Mouse (Mus musculus) midbrain, embryonic 13.5 days (tissue): ENCODE data around the gene Mroh2a. TPM values are rescaled to one million over a fixed set of nuclear protein-coding genes. Genes with fewer than 3 reads are reported as not detected.

Source experiments
- ATAC-seq: fragments of 200-750 bp; cut with Nextera tagmentation; 2 replicates; pipeline ENCODE4 v1.8.0; 2017; ENCODE audit warnings: mild to moderate bottlenecking, moderate TSS enrichment, moderate library complexity
- H3K27ac ChIP-seq: fragments of 300-500 bp; sonication (generic); 2 replicates; pipeline ENCODE4 v1.5.1; 2015; ENCODE audit warnings: inconsistent platforms, mild to moderate bottlenecking, moderate library complexity
- H3K27me3 ChIP-seq: fragments of 300-500 bp; sonication (generic); 2 replicates; pipeline ENCODE4 v1.6.1; 2015; ENCODE audit warnings: mild to moderate bottlenecking, inconsistent platforms
- H3K36me3 ChIP-seq: fragments of 300-500 bp; sonication (generic); 2 replicates; pipeline ENCODE4 v1.6.1; 2015; ENCODE audit warnings: mild to moderate bottlenecking, inconsistent platforms
- H3K4me1 ChIP-seq: fragments of 300-500 bp; sonication (generic); replicated peaks from 2 replicates; pipeline ENCODE4 v1.6.1; 2015; ENCODE audit warnings: inconsistent platforms
- H3K4me2 ChIP-seq: fragments of 300-500 bp; sonication (generic); replicated peaks from 2 replicates; pipeline ENCODE4 v1.6.1; 2015; ENCODE audit warnings: moderate library complexity, mild to moderate bottlenecking, inconsistent platforms
- H3K4me3 ChIP-seq: fragments of 300-500 bp; sonication (generic); replicated peaks from 2 replicates; pipeline ENCODE4 v1.5.1; 2015; ENCODE audit warnings: mild to moderate bottlenecking, inconsistent platforms
- H3K9ac ChIP-seq: fragments of 300-500 bp; sonication (generic); replicated peaks from 2 replicates; pipeline ENCODE4 v1.6.1; 2015; ENCODE audit warnings: mild to moderate bottlenecking, inconsistent platforms
- H3K9me3 ChIP-seq: fragments of 300-500 bp; sonication (generic); 2 replicates; pipeline ENCODE4 v1.6.1; 2016; ENCODE audit warnings: mild to moderate bottlenecking, inconsistent platforms
- WGBS: fragments of 180-500 bp; shearing (Covaris S2); methylation state at CpG from one replicate; pipeline ENCODE4 v1.1.7; 2015; 5-methylcytosine and 5-hydroxymethylcytosine counted together
- polyA plus RNA-seq: library from polyadenylated mRNA; unstranded; fragments of >200 nt; fragmentation: Nextera tagmentation; extraction: Ambion mirVana; gene quantifications from 2 replicates; pipeline ENCODE4 v1.2.1, GENCODE M21; 2015

Mroh2a gene
- polyA plus RNA-seq, 1 experiment from 2014 or later = 1.0 TPM

GRCm38 (mm10) chr1:88294650-88295049, 67.9 kb downstream of the Mroh2a start:
- no peak overlapping the region for H3K4me2 ChIP-seq
- no peaks in the 10 kb centered on the region for H3K4me1 ChIP-seq
- H3K9ac ChIP-seq = no peak overlapping the region
- peaks cover 66% of the 10 kb centered on the region for H3K9me3 ChIP-seq
- no peak overlapping the region for H3K27ac ChIP-seq
- H3K4me3 ChIP-seq = no peak overlapping the region
- H3K36me3 ChIP-seq = no peaks in the 10 kb centered on the region
- H3K27me3 ChIP-seq = no peaks in the 10 kb centered on the region
- no peak for ATAC-seq
- 21% methylated on average over 1 of the region's 1 CpGs for WGBS

DNA sequence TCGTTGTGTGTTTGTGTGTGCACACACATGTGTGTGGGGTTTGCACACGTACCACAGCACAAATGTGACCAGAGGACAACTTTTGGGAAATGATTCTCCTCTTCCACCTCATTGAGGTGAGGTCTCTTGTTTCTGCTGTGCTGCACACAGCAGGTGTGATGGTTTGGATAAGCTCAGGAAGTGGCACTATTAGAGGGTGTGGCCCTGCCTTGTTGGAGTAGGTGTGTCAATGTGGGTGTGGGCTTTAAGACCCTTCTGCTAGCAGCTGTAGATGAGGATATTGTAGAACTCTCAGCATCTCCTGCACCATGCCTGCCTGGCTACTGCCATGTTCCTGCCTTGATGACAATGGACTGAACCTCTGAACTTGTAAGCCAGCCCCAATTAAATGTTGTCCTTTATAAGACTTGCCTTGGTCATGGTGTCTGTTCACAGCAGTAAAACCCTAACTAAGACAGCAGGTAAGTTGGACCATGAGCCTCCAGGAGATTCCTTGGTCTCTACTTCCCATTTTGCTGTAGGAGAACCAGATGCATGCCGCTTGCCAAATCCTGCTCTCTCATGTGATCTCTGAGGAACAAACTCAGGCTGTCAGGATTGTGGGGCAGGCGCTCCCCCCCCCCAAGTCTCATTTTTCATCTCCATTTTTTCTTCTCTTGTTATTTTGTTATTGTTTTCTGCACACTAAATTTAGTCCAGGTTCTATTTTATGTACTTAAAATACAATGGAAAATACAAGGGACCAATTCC, 69.6 kb downstream of the Mroh2a start:
- H3K9ac ChIP-seq = no peak overlapping the region
- no peaks in the 10 kb centered on the region for H3K27me3 ChIP-seq
- no peaks in the 10 kb centered on the region for H3K36me3 ChIP-seq
- H3K4me2 ChIP-seq = no peak overlapping the region
- ATAC-seq = peak; percentile 19; the same call in 1 of the 2 replicates
- WGBS = 74% methylated on average over 4 of the region's 4 CpGs
- H3K27ac ChIP-seq = no peak overlapping the region
- H3K4me3 ChIP-seq = no peak overlapping the region
- H3K4me1 ChIP-seq = no peaks in the 10 kb centered on the region
- H3K9me3 ChIP-seq = peaks cover 70% of the 10 kb centered on the region

DNA sequence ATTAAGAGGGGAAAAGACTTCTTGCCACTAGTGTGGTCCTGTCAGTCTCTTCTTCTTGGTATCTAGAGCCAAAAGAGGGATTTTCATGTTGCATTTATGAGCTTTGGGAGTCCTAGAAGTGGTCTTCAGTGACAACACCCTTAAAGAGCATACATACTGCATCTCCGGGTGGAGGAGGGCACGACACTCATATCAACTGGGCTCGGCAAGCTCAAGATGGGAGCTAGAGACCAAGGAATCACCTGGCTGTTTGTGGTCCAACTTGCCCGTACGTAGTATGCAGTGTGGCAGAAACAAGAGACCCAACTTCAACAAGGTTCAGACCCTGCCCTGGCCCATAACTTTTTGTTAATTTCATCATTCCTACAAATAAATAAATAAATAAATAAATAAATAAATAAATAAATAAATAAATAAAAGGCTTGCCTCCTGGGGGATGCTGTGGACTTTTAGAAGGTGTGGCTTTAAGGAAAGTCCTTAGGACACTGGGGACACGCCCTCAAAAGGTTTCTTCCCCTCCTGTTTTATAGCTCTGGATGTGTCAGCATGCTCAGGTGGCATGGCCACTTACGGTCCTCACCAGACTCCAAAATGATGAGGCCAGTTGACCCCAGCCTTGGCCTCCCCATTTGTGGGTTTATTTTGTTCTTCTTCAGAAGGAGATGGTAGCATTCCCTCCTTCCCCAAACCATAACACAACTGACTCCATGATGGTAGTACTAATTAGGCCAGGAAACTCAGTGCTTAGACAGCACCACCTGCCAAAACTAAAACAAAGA, 70.9 kb downstream of the Mroh2a start:
- no peaks in the 10 kb centered on the region for H3K4me1 ChIP-seq
- no peaks in the 10 kb centered on the region for H3K36me3 ChIP-seq
- peaks cover 73% of the 10 kb centered on the region for H3K9me3 ChIP-seq
- 64% methylated on average over 7 of the region's 7 CpGs for WGBS
- H3K27me3 ChIP-seq = no peaks in the 10 kb centered on the region
- no peak overlapping the region for H3K4me3 ChIP-seq
- H3K27ac ChIP-seq = no peak overlapping the region
- H3K9ac ChIP-seq = no peak overlapping the region
- H3K4me2 ChIP-seq = no peak overlapping the region
- no peak for ATAC-seq

DNA sequence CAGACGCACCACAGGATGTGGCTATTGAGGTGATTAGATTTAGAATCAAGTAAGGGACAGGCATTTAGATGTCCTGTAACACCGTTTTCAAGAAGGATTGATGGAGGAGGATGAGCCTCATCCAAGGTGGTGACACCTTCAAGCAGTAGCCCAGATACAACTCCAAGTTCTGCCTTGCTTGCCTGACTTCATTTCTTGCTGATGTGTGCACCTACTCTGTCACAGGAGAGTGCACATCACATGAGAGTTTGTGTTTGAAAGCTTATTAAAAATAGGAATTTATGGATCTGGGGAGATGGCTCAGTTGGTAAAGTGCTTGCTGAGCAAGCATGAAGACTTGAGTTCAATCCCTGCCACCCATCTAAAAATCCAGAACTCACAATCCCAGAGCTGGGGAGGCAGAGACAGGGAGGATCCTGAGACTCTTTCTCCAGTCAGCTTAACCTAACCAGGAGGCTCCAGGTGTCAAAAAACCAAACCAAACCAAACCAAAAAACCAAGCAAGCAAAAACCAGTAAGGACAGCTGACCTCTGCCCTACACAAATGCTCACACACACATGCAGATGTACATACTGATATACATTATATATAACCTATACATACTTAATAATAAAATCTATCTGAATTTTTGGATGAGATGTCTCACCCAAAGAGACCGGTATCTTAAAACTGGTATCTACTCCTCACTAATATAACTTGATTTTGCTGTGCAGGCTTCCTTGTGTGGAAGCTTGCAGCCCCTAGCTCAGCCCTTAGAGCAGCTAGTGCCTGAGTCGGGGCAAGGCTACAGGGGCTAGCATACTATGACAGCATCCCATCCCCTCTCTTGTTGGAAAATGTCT, 72.1 kb downstream of the Mroh2a start:
- Histone ChIP-seq H3K4me2 (no peak overlapping the region), H3K9me3 (peaks cover 81% of the 10 kb centered on the region), H3K4me1 (no peaks in the 10 kb centered on the region), H3K4me3 (no peak overlapping the region), H3K9ac (no peak overlapping the region), H3K36me3 (no peaks in the 10 kb centered on the region), H3K27ac (no peak overlapping the region), H3K27me3 (no peaks in the 10 kb centered on the region)
- 62% methylated on average over 4 of the region's 4 CpGs for WGBS
- no peak for ATAC-seq

GRCm38 (mm10) chr1:88299529-88299945, 72.8 kb downstream of the Mroh2a start:
- no peak overlapping the region for H3K4me2 ChIP-seq
- no peaks in the 10 kb centered on the region for H3K4me1 ChIP-seq
- 85% methylated on average over 2 of the region's 2 CpGs for WGBS
- H3K27me3 ChIP-seq = no peaks in the 10 kb centered on the region
- ATAC-seq = no peak
- no peaks in the 10 kb centered on the region for H3K36me3 ChIP-seq
- H3K9me3 ChIP-seq = peaks cover 84% of the 10 kb centered on the region
- no peak overlapping the region for H3K9ac ChIP-seq
- no peak overlapping the region for H3K4me3 ChIP-seq
- H3K27ac ChIP-seq = no peak overlapping the region

GRCm38 (mm10) chr1:88300301-88301050, 73.7 kb downstream of the Mroh2a start:
- Histone ChIP-seq H3K36me3 (no peaks in the 10 kb centered on the region), H3K4me3 (no peak overlapping the region), H3K4me1 (no peaks in the 10 kb centered on the region), H3K9ac (no peak overlapping the region), H3K27me3 (no peaks in the 10 kb centered on the region), H3K4me2 (no peak overlapping the region), H3K9me3 (peaks cover 87% of the 10 kb centered on the region), H3K27ac (no peak overlapping the region)
- WGBS = 46% methylated on average over 5 of the region's 5 CpGs
- peak; percentile 13; the same call in 1 of the 2 replicates for ATAC-seq

DNA sequence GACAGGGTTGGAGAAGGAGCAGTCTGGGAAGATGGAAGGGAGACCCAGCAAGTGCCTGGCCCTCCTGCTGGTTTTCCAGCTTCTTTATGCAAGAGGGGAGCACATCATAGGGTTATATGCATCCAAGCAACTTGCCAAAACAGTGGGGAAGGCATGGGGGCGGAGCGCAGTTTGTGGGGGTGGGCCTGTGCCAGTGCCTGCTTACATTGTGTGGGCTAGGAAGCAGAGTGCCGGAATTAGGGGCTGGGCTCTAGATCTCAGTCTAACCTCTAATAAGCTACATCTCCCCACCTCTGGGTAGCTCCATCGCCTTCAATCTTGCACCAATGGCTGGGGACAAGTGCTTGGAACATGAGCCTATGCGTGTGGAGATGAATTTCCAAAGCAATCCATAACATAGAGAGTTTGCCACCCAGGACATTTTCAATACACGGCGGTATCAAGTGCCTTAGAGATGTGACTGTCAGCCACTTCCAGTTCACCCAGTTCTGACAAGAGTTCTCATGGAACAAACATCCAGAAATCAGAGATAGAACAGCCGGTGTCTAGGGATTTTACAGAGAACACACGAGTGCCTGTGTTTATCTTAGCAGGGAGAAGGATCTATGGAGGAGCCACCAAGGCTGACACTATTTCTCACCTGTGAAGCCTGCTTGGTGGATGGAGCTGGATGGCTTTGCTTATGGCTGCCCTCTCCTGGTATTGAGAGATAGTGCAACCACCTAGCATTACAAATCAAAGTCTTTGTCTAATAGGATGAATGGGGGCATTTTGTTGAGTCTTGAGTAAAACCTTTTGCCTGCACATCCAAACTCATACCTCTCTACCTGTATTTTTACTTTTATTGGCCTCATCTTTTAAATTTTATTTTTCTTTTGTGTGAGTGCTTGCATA, 74.6 kb downstream of the Mroh2a start:
- 70% methylated on average over 9 of the region's 9 CpGs for WGBS
- peak; percentile 22 for ATAC-seq
- H3K27me3 ChIP-seq = no peaks in the 10 kb centered on the region
- H3K9me3 ChIP-seq = peaks cover 85% of the 10 kb centered on the region
- no peak overlapping the region for H3K4me3 ChIP-seq
- H3K4me1 ChIP-seq = no peaks in the 10 kb centered on the region
- no peak overlapping the region for H3K9ac ChIP-seq
- no peak overlapping the region for H3K4me2 ChIP-seq
- no peak overlapping the region for H3K27ac ChIP-seq
- H3K36me3 ChIP-seq = no peaks in the 10 kb centered on the region

DNA sequence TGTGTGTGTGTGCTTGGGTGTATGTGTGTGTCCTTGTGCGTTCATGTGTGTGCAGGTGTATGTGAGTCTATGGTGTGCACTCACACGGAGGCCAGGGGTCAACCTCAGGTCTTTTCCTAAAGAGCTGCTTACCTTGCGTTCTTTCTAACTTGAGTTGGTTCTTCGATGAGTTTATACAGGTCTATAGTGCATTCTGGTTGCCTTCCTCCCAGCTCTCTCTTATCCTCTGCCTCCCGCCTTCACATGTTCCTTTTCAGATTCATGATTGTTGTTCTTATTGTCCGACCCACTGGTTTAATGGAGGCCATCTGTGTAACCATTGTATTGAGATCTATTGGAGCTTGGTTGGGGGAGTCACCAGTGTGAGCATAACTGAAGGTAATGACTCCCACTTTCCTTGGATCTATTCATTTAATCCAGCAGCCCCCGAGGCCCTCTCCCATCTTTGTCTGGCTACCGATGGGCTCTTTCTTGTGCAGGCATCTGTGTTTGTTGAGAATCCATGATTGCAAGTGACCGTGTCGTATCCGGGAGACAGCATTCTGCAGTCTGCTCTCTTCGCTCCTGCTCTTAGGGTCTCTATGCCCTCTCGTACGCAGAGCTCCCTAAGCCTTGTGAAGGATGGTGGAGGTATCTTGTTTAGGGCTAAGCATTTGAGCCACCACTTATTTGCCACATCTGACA, 75.4 kb downstream of the Mroh2a start:
- peaks cover 90% of the 10 kb centered on the region for H3K9me3 ChIP-seq
- H3K27me3 ChIP-seq = no peaks in the 10 kb centered on the region
- H3K27ac ChIP-seq = no peak overlapping the region
- H3K4me3 ChIP-seq = no peak overlapping the region
- no peak overlapping the region for H3K4me2 ChIP-seq
- H3K9ac ChIP-seq = no peak overlapping the region
- WGBS = 65% methylated on average over 14 of the region's 14 CpGs
- ATAC-seq = no peak
- H3K4me1 ChIP-seq = no peaks in the 10 kb centered on the region
- H3K36me3 ChIP-seq = no peaks in the 10 kb centered on the region

- Histone ChIP-seq H3K4me2 (no peak overlapping the region), H3K27ac (no peak overlapping the region), H3K9me3 (peaks cover 89% of the 10 kb centered on the region), H3K27me3 (no peaks in the 10 kb centered on the region), H3K4me3 (no peak overlapping the region), H3K36me3 (no peaks in the 10 kb centered on the region), H3K4me1 (no peaks in the 10 kb centered on the region), H3K9ac (no peak overlapping the region)
- ATAC-seq = no peak
- 64% methylated on average over 6 of the region's 6 CpGs for WGBS
Measured at GRCm38 (mm10) chr1:88303762-88304161, 77.0 kb downstream of the Mroh2a start.

GRCm38 (mm10) chr1:88304261-88304985, 77.6 kb downstream of the Mroh2a start:
- H3K4me3 ChIP-seq = no peak overlapping the region
- no peak overlapping the region for H3K4me2 ChIP-seq
- H3K9ac ChIP-seq = no peak overlapping the region
- H3K9me3 ChIP-seq = peaks cover 89% of the 10 kb centered on the region
- no peak for ATAC-seq
- H3K4me1 ChIP-seq = no peaks in the 10 kb centered on the region
- no peak overlapping the region for H3K27ac ChIP-seq
- WGBS = 58% methylated on average over 8 of the region's 8 CpGs
- no peaks in the 10 kb centered on the region for H3K36me3 ChIP-seq
- no peaks in the 10 kb centered on the region for H3K27me3 ChIP-seq
